Mouse (Mus musculus): ENCODE results near the gene Ephb1.

DNA sequence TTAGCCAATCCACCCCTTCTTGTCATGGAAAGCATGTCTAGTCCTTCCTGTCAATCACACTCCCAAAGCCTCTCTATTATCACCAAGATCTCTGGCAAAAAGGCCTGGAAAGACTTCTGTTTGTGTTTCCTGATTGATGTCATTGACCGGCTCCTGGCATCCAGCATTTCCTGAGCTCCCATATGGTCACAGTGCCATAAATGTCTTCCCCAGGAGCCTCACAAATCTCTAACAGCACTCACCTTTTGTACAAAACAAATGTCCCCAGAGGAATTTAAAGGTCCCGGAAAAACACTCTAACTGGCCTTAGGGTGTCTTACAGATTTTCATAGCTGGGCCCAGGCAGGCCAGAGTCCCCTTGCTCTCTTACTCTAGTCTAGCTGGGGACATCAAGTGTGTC is 112.9 kb downstream of the Ephb1 start:
- TF ChIP-seq CTCF (conservative IDR thresholded peaks at IDR 0.05 in 1 of 2, IDR thresholded peaks at IDR 0.05 in 1 of 2; ENCODE audit: low read depth in 2 of 2, low read length in 2 of 2) (no peak), CHD2 (IDR thresholded peaks at IDR 0.05; ENCODE audit: low read length) (no peak), MAX (IDR thresholded peaks at IDR 0.05; ENCODE audit: low read length) (no peak)

Measured in CH12.LX (cell line).